Mouse (Mus musculus) brain, embryonic 14.5 days (tissue): ENCODE data around the gene Gas7. TPM values are rescaled to one million over a fixed set of nuclear protein-coding genes. Genes with fewer than 3 reads are reported as not detected.

Source experiments
- DNase-seq: peaks from one replicate; pipeline ENCODE4 v3.0.0-alpha.2; 2011; ENCODE audit warnings: low read depth
- CTCF ChIP-seq: fragments of 200-500 bp; IDR thresholded peaks from 2 replicates; pipeline ENCODE4 v1.5.1; 2012; ENCODE audit warnings: inconsistent platforms, mild to moderate bottlenecking, moderate library complexity, borderline replicate concordance; ENCODE audit not compliant: insufficient read depth, insufficient read length; ENCODE audit errors: extremely low read depth
- POLR2A ChIP-seq: fragments of 200-500 bp; IDR thresholded peaks from 2 replicates; pipeline ENCODE4 v1.6.1; 2012; ENCODE audit warnings: mild to moderate bottlenecking, inconsistent platforms, borderline replicate concordance; ENCODE audit not compliant: poor library complexity, insufficient read depth, insufficient read length, severe bottlenecking; ENCODE audit errors: extremely low read depth
- polyA plus RNA-seq: library from polyadenylated mRNA; depleted of rRNA; stranded (reverse); fragments of >200 nt; gene quantifications from 2 replicates; pipeline ENCODE4 v1.2.3, GENCODE M21; 2012; rRNA removed

The Gas7 gene
- polyA plus RNA-seq, 1 experiment: 22.1 TPM

- no peak for DNase-seq
- TF ChIP-seq POLR2A: no peak
- TF ChIP-seq CTCF: no peak
Observed at GRCm38 (mm10) chr11:67723231-67724013, 268.2 kb downstream of the Gas7 start.

- TF ChIP-seq CTCF (no peak), POLR2A (no peak)
- DNase-seq: no peak
Observed at GRCm38 (mm10) chr11:67727095-67727494, 271.9 kb downstream of the Gas7 start.

- no peak for DNase-seq
- TF ChIP-seq CTCF (no peak), POLR2A (no peak)
Observed at GRCm38 (mm10) chr11:67728726-67729125, 273.5 kb downstream of the Gas7 start.

DNA sequence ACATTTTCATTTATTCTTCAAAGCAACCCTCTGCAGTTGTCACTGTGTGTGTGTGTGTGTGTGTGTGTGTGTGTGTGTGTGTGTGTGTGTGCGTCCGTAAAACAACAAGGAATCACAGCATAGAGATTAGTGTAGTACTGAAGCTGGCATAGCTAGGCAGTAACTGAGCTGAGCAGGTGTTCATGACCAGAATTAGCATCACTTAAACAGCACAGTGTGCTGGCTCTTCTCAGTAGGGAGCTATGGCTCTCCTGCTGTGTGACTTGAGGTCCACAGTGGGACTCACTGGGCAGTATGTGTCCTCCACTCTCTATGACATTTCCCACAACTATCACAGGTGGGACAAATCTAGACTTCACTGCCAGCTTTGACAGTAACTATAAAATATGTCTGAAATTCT is 275.8 kb downstream of the Gas7 start:
- TF ChIP-seq CTCF (no peak), POLR2A (no peak)
- no peak for DNase-seq

- TF ChIP-seq POLR2A (no peak), CTCF (no peak)
- DNase-seq: no peak
Observed at GRCm38 (mm10) chr11:67733726-67734125, 278.5 kb downstream of the Gas7 start.

- no peak for DNase-seq
- TF ChIP-seq POLR2A: no peak
- TF ChIP-seq CTCF: no peak
Observed at GRCm38 (mm10) chr11:67734597-67734996, 279.4 kb downstream of the Gas7 start.

DNA sequence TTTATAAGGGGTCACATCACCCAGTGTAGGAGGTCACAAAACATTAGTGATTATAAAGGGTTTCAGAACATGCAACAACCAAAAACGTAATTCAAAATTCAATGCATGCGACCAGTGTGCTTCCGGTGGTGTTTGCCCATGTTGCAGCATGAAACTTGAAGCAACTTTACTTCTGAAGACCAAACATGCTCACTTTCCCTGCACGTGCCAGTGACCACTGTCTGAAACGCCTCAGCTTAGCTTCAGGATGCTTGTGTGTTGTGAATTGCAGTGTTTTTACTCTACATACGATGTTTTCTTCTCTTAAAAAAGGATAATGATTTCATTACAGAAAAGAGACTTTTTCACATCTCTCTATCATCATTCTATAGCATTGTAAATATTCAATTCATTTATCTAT is 283.1 kb downstream of the Gas7 start:
- no peak for TF ChIP-seq POLR2A
- no peak for TF ChIP-seq CTCF
- no peak for DNase-seq

Other genes with a start within 250 kb of the Gas7 start
- gene Myh4, start 217.4 kb upstream of the Gas7 start, polyA plus RNA-seq: 0.01 TPM in 1 of 2 replicates, not detected in the other
- 0.20 and 1.0 TPM in 2 replicates for gene Myh8, start 178.3 kb upstream of the Gas7 start, polyA plus RNA-seq
- 0.04 TPM in 1 of 2 replicates, not detected in the other for gene Myh13, start 133.8 kb upstream of the Gas7 start, polyA plus RNA-seq
- gene Rcvrn, start 239.9 kb downstream of the Gas7 start, polyA plus RNA-seq: 0.21 and 0.28 TPM in 2 replicates